Mouse (Mus musculus) gastrocnemius, postnatal 10 days (tissue): ENCODE results near the gene Lipt2. TPM values are rescaled to one million over a fixed set of nuclear protein-coding genes. Genes with fewer than 3 reads are reported as not detected.

Source experiments
- DNase-seq: peaks from one replicate; pipeline ENCODE4 v3.0.0; 2021; ENCODE audit warnings: mixed read lengths
- long read RNA-seq, 2 experiments: library from polyadenylated mRNA; stranded (forward); transcript quantifications; one replicate each; pipeline ENCODE4 v2.0.0; 2021
- total RNA-seq, 2 experiments: library from RNA; stranded (reverse); gene quantifications; 2 replicates each; pipeline ENCODE4 v1.2.3; 2021

Lipt2 gene
- total RNA-seq: 1 to 10 TPM; 5.6 to 6.3 TPM
- long read RNA-seq, experiment 1, partial matches to known transcripts: 0 of 4 reads
- long read RNA-seq, experiment 1, other reads (novel, unspliced or antisense): 0 of 4 reads
- long read RNA-seq, experiment 2, transcript Lipt2-201 (2 exons, 1,663 nt): major isoform, 5 of 5 reads
- long read RNA-seq, experiment 2, partial matches to known transcripts: 0 of 5 reads
- long read RNA-seq, experiment 2, other reads (novel, unspliced or antisense): 0 of 5 reads

GRCm38 (mm10) chr7:100159105-100159841 is at the start of gene Lipt2:
TSS of gene Lipt2 (plus strand) at chr7:100159277.
- peak; percentile 94 for DNase-seq

GRCm38 (mm10) chr7:100111506-100111905 is 47.6 kb upstream of the Lipt2 start:
- DNase-seq: no peak

- DNase-seq: no peak
Observed at GRCm38 (mm10) chr7:100113821-100114220, 45.3 kb upstream of the Lipt2 start.

- DNase-seq: no peak
Observed at GRCm38 (mm10) chr7:100114279-100114678, 44.8 kb upstream of the Lipt2 start.

GRCm38 (mm10) chr7:100120791-100121261 is 38.3 kb upstream of the Lipt2 start:
- DNase-seq: peak; percentile 63

GRCm38 (mm10) chr7:100121376-100121789 is 37.7 kb upstream of the Lipt2 start, which contains the start of gene Pold3:
TSS of gene Pold3 (minus strand) at chr7:100121565.
- peak; percentile 99 for DNase-seq

GRCm38 (mm10) chr7:100123486-100123885 is 35.6 kb upstream of the Lipt2 start:
- DNase-seq: no peak

- peak; percentile 33 for DNase-seq
Observed at GRCm38 (mm10) chr7:100124211-100124610, 34.9 kb upstream of the Lipt2 start.

GRCm38 (mm10) chr7:100125166-100125565 is 33.9 kb upstream of the Lipt2 start:
- DNase-seq: no peak

GRCm38 (mm10) chr7:100126514-100126913 is 32.6 kb upstream of the Lipt2 start:
- no peak for DNase-seq

- no peak for DNase-seq
Observed at GRCm38 (mm10) chr7:100128262-100129041, 30.6 kb upstream of the Lipt2 start.

- DNase-seq: no peak
Observed at GRCm38 (mm10) chr7:100130592-100130991, 28.5 kb upstream of the Lipt2 start.

- DNase-seq: no peak
Observed at GRCm38 (mm10) chr7:100132379-100132778, 26.7 kb upstream of the Lipt2 start.

GRCm38 (mm10) chr7:100137038-100137437 is 22.0 kb upstream of the Lipt2 start:
- DNase-seq: no peak

- no peak for DNase-seq
Observed at GRCm38 (mm10) chr7:100138075-100138474, 21.0 kb upstream of the Lipt2 start.

- DNase-seq: no peak
Observed at GRCm38 (mm10) chr7:100140591-100140990, 18.5 kb upstream of the Lipt2 start.

- DNase-seq: no peak
Observed at GRCm38 (mm10) chr7:100148586-100148985, 10.5 kb upstream of the Lipt2 start.

GRCm38 (mm10) chr7:100150086-100150485 is 9.0 kb upstream of the Lipt2 start:
- DNase-seq: no peak

GRCm38 (mm10) chr7:100150626-100151025 is 8.5 kb upstream of the Lipt2 start:
- DNase-seq: no peak

GRCm38 (mm10) chr7:100157669-100158068 is 1.4 kb upstream of the Lipt2 start:
- DNase-seq: no peak

- no peak for DNase-seq
Observed at GRCm38 (mm10) chr7:100160006-100160405, 929 bp downstream of the Lipt2 start.

- no peak for DNase-seq
Observed at GRCm38 (mm10) chr7:100163506-100163905, 4.4 kb downstream of the Lipt2 start.

- no peak for DNase-seq
Observed at GRCm38 (mm10) chr7:100168654-100169053, 9.6 kb downstream of the Lipt2 start.
